Mouse (Mus musculus): ENCODE data around the gene Slc9a2. TPM values are rescaled to one million over a fixed set of nuclear protein-coding genes. Genes with fewer than 3 reads are reported as not detected.

The Slc9a2 gene
- 35.3 and 56.0 TPM in 2 replicates for polyA plus RNA-seq (2012; rRNA removed)

GRCm38 (mm10) chr1:40680067-40680867 lies at the start of gene Slc9a2:
Gene Slc9a2 (plus strand): TSS chr1:40680574.

GRCm38 (mm10) chr1:40790324-40791141 lies 110.2 kb downstream of the Slc9a2 start, which contains the start of gene Mfsd9:
Gene Mfsd9 (minus strand): TSS chr1:40790687.

DNA sequence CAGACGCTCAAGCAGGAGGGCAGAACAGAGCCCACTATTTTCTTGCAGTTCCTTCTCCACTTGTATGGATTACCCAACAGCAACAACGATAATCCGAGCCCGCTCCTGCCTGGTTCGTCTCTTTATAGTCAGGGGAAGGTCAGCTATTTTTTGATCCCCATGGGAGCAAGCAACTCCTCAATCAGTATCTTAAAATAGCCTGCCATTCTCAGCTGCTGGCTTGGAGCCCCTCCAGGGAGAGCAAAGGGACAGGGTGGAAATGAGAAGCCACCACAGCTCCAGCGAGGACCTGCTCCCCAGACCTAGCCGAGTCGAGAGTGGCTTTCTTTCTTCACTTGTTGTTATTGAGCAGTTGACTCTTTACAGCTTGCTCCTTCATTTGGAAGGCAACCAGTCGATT lies 125.0 kb downstream of the Slc9a2 start, which contains the start of gene Tmem182:
Gene Tmem182, plus strand, starts transcription at position 251 of the 400 bp plus-strand sequence.

Other genes starting within 250 kb of the Slc9a2 start
- gene Il18r1, start 215.0 kb upstream of the Slc9a2 start, polyA plus RNA-seq (2012; rRNA removed): 0.52 and 0.73 TPM in 2 replicates
- 0.01 TPM in 1 of 2 replicates, not detected in the other for gene Il18rap, start 165.2 kb upstream of the Slc9a2 start, polyA plus RNA-seq (2012; rRNA removed)
- gene Slc9a4, start 100.5 kb upstream of the Slc9a2 start, polyA plus RNA-seq (2012; rRNA removed): 24.6 and 57.8 TPM in 2 replicates
- gene Mfsd9, start 110.1 kb downstream of the Slc9a2 start, polyA plus RNA-seq (2012; rRNA removed): 1.8 and 2.1 TPM in 2 replicates
- gene Tmem182, start 125.0 kb downstream of the Slc9a2 start, polyA plus RNA-seq (2012; rRNA removed): 0.32 and 0.64 TPM in 2 replicates